Mouse (Mus musculus): ENCODE data around the gene 7420426K07Rik. TPM values are rescaled to one million over a fixed set of nuclear protein-coding genes. Genes with fewer than 3 reads are reported as not detected.
A peak's percentile ranks its signal among the peaks of the same experiment; 100 is the strongest.

The 7420426K07Rik gene
- polyA plus RNA-seq (2016; fragmentation: Nextera tagmentation; extraction: Ambion mirVana): not detected in 2 replicates

- H3K27ac ChIP-seq (ENCODE audit: poor library complexity, severe bottlenecking): no peak within 1 kb of the TSS
- no peaks in the 10 kb centered on the region for H3K27me3 ChIP-seq (replicated peaks)
- H3K4me1 ChIP-seq (replicated peaks): no peaks in the 10 kb centered on the region
- no peak within 1 kb of the TSS for H3K9ac ChIP-seq
- 78% methylated on average over 2 of the region's 2 CpGs for WGBS
- ATAC-seq (ENCODE audit: insufficient number of reproducible peaks, low FRiP score): no peak
- H3K36me3 ChIP-seq: no peaks in the 10 kb centered on the region
- peaks cover 1% of the 10 kb centered on the region; the same call in 1 of the 2 replicates for H3K9me3 ChIP-seq (replicated peaks)
- no peak within 1 kb of the TSS for H3K4me3 ChIP-seq
- no peak within 1 kb of the TSS for H3K4me2 ChIP-seq
Observed at GRCm38 (mm10) chr9:98902819-98903218, at the start of gene 7420426K07Rik. TSS of gene 7420426K07Rik (plus strand) at chr9:98903119.

- H3K4me3 ChIP-seq: no peak within 1 kb of the TSS
- no peaks in the 10 kb centered on the region for H3K4me1 ChIP-seq (replicated peaks)
- H3K27ac ChIP-seq (ENCODE audit: poor library complexity, severe bottlenecking): no peak within 1 kb of the TSS
- no peak for ATAC-seq (ENCODE audit: insufficient number of reproducible peaks, low FRiP score)
- no peak within 1 kb of the TSS for H3K9ac ChIP-seq
- WGBS: 61% methylated on average over 18 of the region's 18 CpGs
- no peaks in the 10 kb centered on the region for H3K36me3 ChIP-seq
- 0 out of 2 replicates have a peak, but pooled peaks cover 4% of the 10 kb centered on the region for H3K9me3 ChIP-seq (replicated peaks)
- peak within 1 kb of the TSS; percentile 2; the same call in 1 of the 2 replicates for H3K4me2 ChIP-seq
- H3K27me3 ChIP-seq (replicated peaks): no peaks in the 10 kb centered on the region
Observed at GRCm38 (mm10) chr9:98856210-98856609, 46.7 kb upstream of the 7420426K07Rik start, which contains the start of gene Prr23a2. TSS of gene Prr23a2 (plus strand) at chr9:98856494.

- Histone ChIP-seq H3K27ac (ENCODE audit: poor library complexity, severe bottlenecking) (no peak overlapping the region), H3K9me3 (replicated peaks) (peaks cover 3% of the 10 kb centered on the region; the same call in 1 of the 2 replicates), H3K9ac (no peak overlapping the region), H3K36me3 (no peaks in the 10 kb centered on the region), H3K4me1 (replicated peaks) (no peaks in the 10 kb centered on the region), H3K4me2 (no peak overlapping the region), H3K27me3 (replicated peaks) (peaks cover 29% of the 10 kb centered on the region), H3K4me3 (no peak overlapping the region)
- ATAC-seq (ENCODE audit: insufficient number of reproducible peaks, low FRiP score): no peak
- WGBS: 67% methylated on average over 3 of the region's 3 CpGs
Observed at GRCm38 (mm10) chr9:98863463-98863862, 39.5 kb upstream of the 7420426K07Rik start.

GRCm38 (mm10) chr9:98864571-98864970, 38.3 kb upstream of the 7420426K07Rik start, which contains the start of gene Prr23a3:
TSS of gene Prr23a3 (plus strand) at chr9:98864767.
- no peaks in the 10 kb centered on the region for H3K4me1 ChIP-seq (replicated peaks)
- no peak within 1 kb of the TSS for H3K27ac ChIP-seq (ENCODE audit: poor library complexity, severe bottlenecking)
- H3K9me3 ChIP-seq (replicated peaks): peaks cover 3% of the 10 kb centered on the region; the same call in 1 of the 2 replicates
- peak within 1 kb of the TSS; percentile 58 for H3K4me2 ChIP-seq
- H3K27me3 ChIP-seq (replicated peaks): peaks cover 29% of the 10 kb centered on the region
- 37% methylated on average over 22 of the region's 22 CpGs for WGBS
- no peaks in the 10 kb centered on the region for H3K36me3 ChIP-seq
- peak within 1 kb of the TSS; percentile 24 for H3K4me3 ChIP-seq
- no peak for ATAC-seq (ENCODE audit: insufficient number of reproducible peaks, low FRiP score)
- no peak within 1 kb of the TSS for H3K9ac ChIP-seq

- no peak overlapping the region for H3K4me3 ChIP-seq
- no peaks in the 10 kb centered on the region for H3K27me3 ChIP-seq (replicated peaks)
- H3K4me2 ChIP-seq: no peak overlapping the region
- 69% methylated on average over 1 of the region's 1 CpGs for WGBS
- no peak for ATAC-seq (ENCODE audit: insufficient number of reproducible peaks, low FRiP score)
- H3K36me3 ChIP-seq: no peaks in the 10 kb centered on the region
- H3K9ac ChIP-seq: no peak overlapping the region
- no peaks in the 10 kb centered on the region for H3K4me1 ChIP-seq (replicated peaks)
- H3K9me3 ChIP-seq (replicated peaks): peaks cover 14% of the 10 kb centered on the region
- H3K27ac ChIP-seq (ENCODE audit: poor library complexity, severe bottlenecking): no peak overlapping the region
Observed at GRCm38 (mm10) chr9:98901486-98901885, 1.4 kb upstream of the 7420426K07Rik start.

- no peak overlapping the region for H3K4me2 ChIP-seq
- no peak overlapping the region for H3K9ac ChIP-seq
- ATAC-seq (ENCODE audit: insufficient number of reproducible peaks, low FRiP score): no peak
- no peaks in the 10 kb centered on the region for H3K9me3 ChIP-seq (replicated peaks)
- H3K4me1 ChIP-seq (replicated peaks): peaks cover 11% of the 10 kb centered on the region
- H3K36me3 ChIP-seq: no peaks in the 10 kb centered on the region
- 86% methylated on average over 5 of the region's 5 CpGs for WGBS
- H3K27ac ChIP-seq (ENCODE audit: poor library complexity, severe bottlenecking): no peak overlapping the region
- H3K27me3 ChIP-seq (replicated peaks): no peaks in the 10 kb centered on the region
- H3K4me3 ChIP-seq: no peak overlapping the region
Observed at GRCm38 (mm10) chr9:98920629-98921523, 18.0 kb downstream of the 7420426K07Rik start.

GRCm38 (mm10) chr9:98923119-98923518, 20.2 kb downstream of the 7420426K07Rik start:
- Histone ChIP-seq H3K9ac (no peak overlapping the region), H3K36me3 (no peaks in the 10 kb centered on the region), H3K4me1 (replicated peaks) (peaks cover 11% of the 10 kb centered on the region), H3K27ac (ENCODE audit: poor library complexity, severe bottlenecking) (no peak overlapping the region), H3K4me2 (no peak overlapping the region), H3K9me3 (replicated peaks) (no peaks in the 10 kb centered on the region), H3K27me3 (replicated peaks) (no peaks in the 10 kb centered on the region), H3K4me3 (no peak overlapping the region)
- 17% methylated on average over 6 of the region's 6 CpGs for WGBS
- ATAC-seq (ENCODE audit: insufficient number of reproducible peaks, low FRiP score): no peak

- Histone ChIP-seq H3K4me1 (replicated peaks) (peaks cover 11% of the 10 kb centered on the region), H3K27me3 (replicated peaks) (0 out of 2 replicates have a peak, but pooled peaks cover 2% of the 10 kb centered on the region), H3K36me3 (no peaks in the 10 kb centered on the region), H3K4me2 (no peak overlapping the region), H3K9me3 (replicated peaks) (no peaks in the 10 kb centered on the region), H3K9ac (no peak overlapping the region), H3K4me3 (no peak overlapping the region), H3K27ac (ENCODE audit: poor library complexity, severe bottlenecking) (no peak overlapping the region)
- 45% methylated on average over 6 of the region's 6 CpGs for WGBS
- no peak for ATAC-seq (ENCODE audit: insufficient number of reproducible peaks, low FRiP score)
Observed at GRCm38 (mm10) chr9:98924183-98924582, 21.3 kb downstream of the 7420426K07Rik start.

- Histone ChIP-seq H3K9me3 (replicated peaks) (0 out of 2 replicates have a peak, but pooled peaks cover 8% of the 10 kb centered on the region), H3K9ac (no peak overlapping the region), H3K27ac (ENCODE audit: poor library complexity, severe bottlenecking) (no peak overlapping the region), H3K4me2 (no peak overlapping the region), H3K27me3 (replicated peaks) (0 out of 2 replicates have a peak, but pooled peaks cover 12% of the 10 kb centered on the region), H3K36me3 (no peaks in the 10 kb centered on the region), H3K4me1 (replicated peaks) (no peaks in the 10 kb centered on the region), H3K4me3 (no peak overlapping the region)
- WGBS: 88% methylated on average over 2 of the region's 2 CpGs
- no peak for ATAC-seq (ENCODE audit: insufficient number of reproducible peaks, low FRiP score)
Observed at GRCm38 (mm10) chr9:98929496-98929895, 26.6 kb downstream of the 7420426K07Rik start.

- Histone ChIP-seq H3K4me3 (no peak overlapping the region), H3K9me3 (replicated peaks) (0 out of 2 replicates have a peak, but pooled peaks cover 8% of the 10 kb centered on the region), H3K36me3 (no peaks in the 10 kb centered on the region), H3K27me3 (replicated peaks) (peaks cover 27% of the 10 kb centered on the region), H3K4me2 (no peak overlapping the region), H3K9ac (no peak overlapping the region), H3K27ac (ENCODE audit: poor library complexity, severe bottlenecking) (no peak overlapping the region), H3K4me1 (replicated peaks) (no peaks in the 10 kb centered on the region)
- no peak for ATAC-seq (ENCODE audit: insufficient number of reproducible peaks, low FRiP score)
- 39% methylated on average over 6 of the region's 6 CpGs for WGBS
Observed at GRCm38 (mm10) chr9:98932931-98933330, 30.0 kb downstream of the 7420426K07Rik start.

GRCm38 (mm10) chr9:98935190-98935909, 32.4 kb downstream of the 7420426K07Rik start:
- no peaks in the 10 kb centered on the region for H3K36me3 ChIP-seq
- no peaks in the 10 kb centered on the region for H3K4me1 ChIP-seq (replicated peaks)
- no peak overlapping the region for H3K9ac ChIP-seq
- 22% methylated on average over 16 of the region's 16 CpGs for WGBS
- H3K9me3 ChIP-seq (replicated peaks): no peaks in the 10 kb centered on the region
- peaks cover 24% of the 10 kb centered on the region for H3K27me3 ChIP-seq (replicated peaks)
- no peak overlapping the region for H3K4me2 ChIP-seq
- ATAC-seq (ENCODE audit: insufficient number of reproducible peaks, low FRiP score): no peak
- no peak overlapping the region for H3K27ac ChIP-seq (ENCODE audit: poor library complexity, severe bottlenecking)
- H3K4me3 ChIP-seq: no peak overlapping the region
